Mouse (Mus musculus) MEL (cell line): ENCODE data around the gene S100a16. TPM values are rescaled to one million over a fixed set of nuclear protein-coding genes. Genes with fewer than 3 reads are reported as not detected.

Source experiments
- DNase-seq: peaks from one replicate; pipeline ENCODE4 v3.0.0; 2011; ENCODE audit warnings: low read depth, low spot score
- H3K27ac ChIP-seq: 2 replicates; pipeline ENCODE4 v1.5.1; 2012; ENCODE audit warnings: low read depth, mild to moderate bottlenecking, control low read depth, low read length, moderate library complexity; ENCODE audit not compliant: control insufficient read depth
- H3K27me3 ChIP-seq, 2 experiments: fragments of 150-350 bp in 1 of 2; sonication (generic) in 1 of 2; 2 replicates each; pipeline ENCODE4 v1.6.1; 2012; ENCODE audit warnings: low read length in 2 of 2, mild to moderate bottlenecking in 2 of 2, improper control_type of control experiment in 1 of 2, moderate library complexity in 1 of 2; ENCODE audit not compliant: insufficient read depth in 2 of 2, control insufficient read depth in 1 of 2
- H3K36me3 ChIP-seq, 2 experiments: 2 replicates each; pipeline ENCODE4 v1.6.1; 2012 to 2014; ENCODE audit warnings: low read length in 2 of 2, improper control_type of control experiment in 1 of 2, inconsistent platforms in 1 of 2, mild to moderate bottlenecking in 1 of 2; ENCODE audit not compliant: insufficient read depth in 2 of 2, control insufficient read depth in 1 of 2
- H3K4me1 ChIP-seq, 2 experiments: fragments of 150-350 bp in 1 of 2; sonication (generic) in 1 of 2; 2 replicates each; pipeline ENCODE4 v1.6.1; 2012; ENCODE audit warnings: low read length in 2 of 2, improper control_type of control experiment in 1 of 2, mild to moderate bottlenecking in 1 of 2; ENCODE audit not compliant: insufficient read depth in 2 of 2, control insufficient read depth in 1 of 2
- H3K4me3 ChIP-seq, 2 experiments: fragments of 150-350 bp in 1 of 2; sonication (generic) in 1 of 2; 2 replicates each; pipeline ENCODE4 v1.5.1; 2012; ENCODE audit warnings: low read depth in 2 of 2, low read length in 2 of 2, mild to moderate bottlenecking in 2 of 2, moderate library complexity in 2 of 2, control low read depth in 1 of 2, improper control_type of control experiment in 1 of 2; ENCODE audit not compliant: control insufficient read depth in 1 of 2, insufficient read depth in 1 of 2
- H3K79me2 ChIP-seq: 2 replicates; pipeline ENCODE4 v1.6.1; 2012; ENCODE audit warnings: mild to moderate bottlenecking, low read length, moderate library complexity; ENCODE audit not compliant: control insufficient read depth, poor library complexity, insufficient read depth
- H3K9ac ChIP-seq: 2 replicates; pipeline ENCODE4 v1.6.1; 2012; ENCODE audit warnings: low read depth, mild to moderate bottlenecking, control low read depth, low read length, moderate library complexity; ENCODE audit not compliant: control insufficient read depth, poor library complexity, severe bottlenecking
- H3K9me3 ChIP-seq: fragments of 150-350 bp; sonication (generic); replicated peaks from 2 replicates; pipeline ENCODE4 v1.6.1; 2012; ENCODE audit warnings: mild to moderate bottlenecking, low read length, improper control_type of control experiment, moderate library complexity; ENCODE audit not compliant: insufficient read depth
- CHD2 ChIP-seq: IDR thresholded peaks from 2 replicates; pipeline ENCODE4 v1.6.1; 2011; ENCODE audit warnings: low read length, improper control_type of control experiment
- ELF1 ChIP-seq: IDR thresholded peaks from 2 replicates; pipeline ENCODE4 v1.6.1; 2014; ENCODE audit warnings: low read depth, mild to moderate bottlenecking, inconsistent platforms, low read length, improper control_type of control experiment, moderate library complexity
- GABPA ChIP-seq: IDR thresholded peaks from 2 replicates; pipeline ENCODE4 v1.6.1; 2012; ENCODE audit warnings: low read depth, mild to moderate bottlenecking, inconsistent platforms, low read length, improper control_type of control experiment, moderate library complexity
- MAFK ChIP-seq: IDR thresholded peaks from 2 replicates; pipeline ENCODE4 v1.6.1; 2011; ENCODE audit warnings: low read depth, mild to moderate bottlenecking, low read length, improper control_type of control experiment, borderline replicate concordance
- MAX ChIP-seq: IDR thresholded peaks from 2 replicates; pipeline ENCODE4 v1.6.1; 2011; ENCODE audit warnings: low read length, improper control_type of control experiment
- MEF2A ChIP-seq: IDR thresholded peaks from 2 replicates; pipeline ENCODE4 v1.6.1; 2014; ENCODE audit warnings: low read depth, mild to moderate bottlenecking, inconsistent platforms, low read length, improper control_type of control experiment; ENCODE audit not compliant: poor library complexity, insufficient replicate concordance, severe bottlenecking; ENCODE audit errors: extremely low read depth
- MYB ChIP-seq: IDR thresholded peaks from 2 replicates; pipeline ENCODE4 v1.6.1; 2011; ENCODE audit warnings: mild to moderate bottlenecking, low read depth, low read length, improper control_type of control experiment
- MYC ChIP-seq: IDR thresholded peaks from 2 replicates; pipeline ENCODE4 v1.6.1; 2011; ENCODE audit warnings: low read depth, mild to moderate bottlenecking, low read length, improper control_type of control experiment, moderate library complexity
- NRF1 ChIP-seq: IDR thresholded peaks from 2 replicates; pipeline ENCODE4 v1.6.1; 2014; ENCODE audit warnings: low read depth, mild to moderate bottlenecking, inconsistent platforms, low read length, improper control_type of control experiment, moderate library complexity; ENCODE audit not compliant: poor library complexity, insufficient read depth, severe bottlenecking
- POLR2AphosphoS5 ChIP-seq: IDR thresholded peaks from 2 replicates; pipeline ENCODE4 v1.6.1; 2012; ENCODE audit warnings: low read depth, borderline replicate concordance, mild to moderate bottlenecking, inconsistent platforms, low read length, moderate library complexity, mixed read lengths
- RAD21 ChIP-seq: IDR thresholded peaks from 2 replicates; pipeline ENCODE4 v1.6.1; 2011; ENCODE audit warnings: mild to moderate bottlenecking, low read depth, low read length, improper control_type of control experiment
- TAL1 ChIP-seq: IDR thresholded peaks from 2 replicates; pipeline ENCODE4 v1.6.1; 2012; ENCODE audit warnings: mild to moderate bottlenecking, inconsistent platforms, low read length, moderate library complexity, mixed read lengths
- TCF12 ChIP-seq: IDR thresholded peaks from 2 replicates; pipeline ENCODE4 v1.6.1; 2014; ENCODE audit warnings: low read depth, mild to moderate bottlenecking, inconsistent platforms, low read length, improper control_type of control experiment, moderate library complexity
- UBTF ChIP-seq: IDR thresholded peaks from 2 replicates; pipeline ENCODE4 v1.6.1; 2012; ENCODE audit warnings: low read depth, mild to moderate bottlenecking, inconsistent platforms, low read length, improper control_type of control experiment, moderate library complexity, borderline replicate concordance; ENCODE audit not compliant: insufficient read depth
- USF1 ChIP-seq: IDR thresholded peaks from 2 replicates; pipeline ENCODE4 v1.6.1; 2014; ENCODE audit warnings: low read depth, mild to moderate bottlenecking, inconsistent platforms, low read length, improper control_type of control experiment, moderate library complexity
- USF2 ChIP-seq, 2 experiments: IDR thresholded peaks; 2 replicates each; pipeline ENCODE4 v1.6.1; 2011 to 2012; ENCODE audit warnings: improper control_type of control experiment in 2 of 2, low read length in 2 of 2, borderline replicate concordance in 1 of 2, inconsistent platforms in 1 of 2, low read depth in 1 of 2, mild to moderate bottlenecking in 1 of 2; ENCODE audit not compliant: insufficient read depth in 1 of 2
- ZKSCAN1 ChIP-seq: IDR thresholded peaks from 2 replicates; pipeline ENCODE4 v1.6.1; 2012; ENCODE audit warnings: low read depth, mild to moderate bottlenecking, inconsistent platforms, low read length, improper control_type of control experiment, moderate library complexity
- ZNF384 ChIP-seq: IDR thresholded peaks from 2 replicates; pipeline ENCODE4 v1.6.1; 2012; ENCODE audit warnings: low read depth, mild to moderate bottlenecking, inconsistent platforms, low read length, improper control_type of control experiment
- polyA plus RNA-seq, 2 experiments: library from polyadenylated mRNA; stranded (reverse) in 1 of 2; unstranded in 1 of 2; fragments of >175 nt in 1 of 2; fragments of >200 nt in 1 of 2; gene quantifications; 2 replicates each; pipeline versions ENCODE4 v1.2.1 to v1.2.4; 2012; ENCODE audit warnings: low replicate concordance in 2 of 2, low read depth in 1 of 2; ENCODE audit not compliant: insufficient read length in 2 of 2, insufficient read depth in 1 of 2, missing spikeins in 1 of 2
- total RNA-seq: library from RNA; depleted of rRNA; stranded (reverse); fragments of 300-350 nt; gene quantifications from 2 replicates; pipeline ENCODE4 v1.2.3, GENCODE M21; 2012

S100a16 gene
- total and polyA plus RNA-seq, 3 experiments = not detected

GRCm38 (mm10) chr3:90508950-90509746 lies 27.9 kb upstream of the S100a16 start, which contains the start of gene Chtop (continued):
- no peak for TF ChIP-seq USF2 (IDR thresholded peaks at IDR 0.05; ENCODE audit: borderline replicate concordance in 1 of 2, insufficient read depth in 1 of 2, low read depth in 1 of 2, low read length in 2 of 2)
- TF ChIP-seq RAD21 = no peak
- TF ChIP-seq USF1 = peak; percentile 59
- TF ChIP-seq ZNF384 = no peak
- TF ChIP-seq TCF12 = peak; percentile 55
- peak; percentile 84 for TF ChIP-seq MYC
- no peak for TF ChIP-seq CHD2
- TF ChIP-seq MEF2A = 0 out of 2 replicates have a peak, but pooled peaks have one; percentile 41
- peak; percentile 69 for TF ChIP-seq ELF1
- no peak for TF ChIP-seq TAL1
- peak; percentile 36; the same call in 1 of the 2 replicates for TF ChIP-seq GABPA
- no peak for TF ChIP-seq POLR2AphosphoS5
- peak; percentile 81 for TF ChIP-seq NRF1
- TF ChIP-seq ZKSCAN1 = no peak
- TF ChIP-seq MAFK = no peak
- TF ChIP-seq MAX = peak; percentile 90
- TF ChIP-seq, all 39 proteins: peak for 24

- no peaks in the 10 kb centered on the region for H3K27me3 ChIP-seq
- peak overlapping the region; percentile 72 for H3K9ac ChIP-seq
- H3K79me2 ChIP-seq = peaks cover 27% of the 10 kb centered on the region
- no peaks in the 10 kb centered on the region for H3K9me3 ChIP-seq
- DNase-seq = no peak
- peaks cover 2 to 24% of the 10 kb centered on the region in 2 experiments; a peak in 3 of 4 replicates for H3K4me1 ChIP-seq
- H3K27ac ChIP-seq = peak overlapping the region; percentile 83
- peaks cover 27 to 34% of the 10 kb centered on the region in 2 experiments for H3K36me3 ChIP-seq
- H3K4me3 ChIP-seq = peak overlapping the region; percentile 51 to 93
- 0 out of 2 replicates have a peak, but pooled peaks have one; percentile 9 for TF ChIP-seq UBTF
- TF ChIP-seq MYB = no peak
Measured at GRCm38 (mm10) chr3:90509747-90510123, 27.3 kb upstream of the S100a16 start.
